Mouse (Mus musculus) lung, postnatal 25 days (tissue): Measurements from ENCODE around the gene Tmem98.

Experiments
- DNase-seq: peaks from one replicate; pipeline ENCODE4 v3.0.0; 2022; ENCODE audit warnings: low spot score

Gene Tmem98

GRCm38 (mm10) chr11:80854908-80855307 lies 44.9 kb downstream of the Tmem98 start:
- no peak for DNase-seq

DNA sequence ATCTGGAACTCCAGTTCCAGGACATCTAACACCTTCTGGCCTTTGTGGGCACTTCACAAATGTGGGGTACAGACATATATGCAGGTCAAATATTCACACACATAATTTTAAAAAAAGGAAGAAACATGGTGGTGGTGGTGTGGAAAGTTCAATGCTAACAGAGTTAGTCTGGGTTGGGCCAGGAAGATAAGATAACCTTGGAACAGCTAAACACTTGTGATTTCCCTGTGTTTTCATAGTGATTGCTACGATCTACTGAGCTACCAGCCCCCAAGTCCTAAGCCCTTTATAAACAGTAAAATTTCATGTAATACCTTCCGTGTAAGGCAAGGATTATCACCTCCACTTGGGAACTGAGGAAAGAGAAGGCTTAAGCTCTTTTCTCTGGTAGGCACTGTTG lies 46.9 kb downstream of the Tmem98 start:
- DNase-seq = no peak

DNA sequence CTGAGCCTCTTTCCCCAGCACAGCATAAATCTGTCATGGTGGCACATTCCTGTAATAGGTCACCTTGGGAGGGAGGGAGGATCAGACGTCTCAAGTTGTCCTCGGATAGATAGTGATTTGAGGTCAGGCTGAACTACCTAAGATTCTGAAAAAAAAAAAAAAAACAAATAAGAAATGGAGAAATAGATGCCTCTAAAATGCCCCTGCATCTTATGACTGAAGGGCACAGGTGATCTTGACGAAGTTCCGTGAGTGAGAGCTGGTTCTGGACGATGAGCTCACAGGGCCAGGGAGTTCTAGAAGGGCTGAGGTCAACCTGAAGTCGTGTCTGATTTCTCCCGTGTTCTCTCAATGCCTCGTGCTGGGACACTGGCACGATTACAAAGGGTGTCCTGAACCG lies 48.1 kb downstream of the Tmem98 start, which contains the start of gene Spaca3:
TSS of gene Spaca3 (plus strand) at position 301 of the 400 bp plus-strand sequence.
- DNase-seq = no peak

DNA sequence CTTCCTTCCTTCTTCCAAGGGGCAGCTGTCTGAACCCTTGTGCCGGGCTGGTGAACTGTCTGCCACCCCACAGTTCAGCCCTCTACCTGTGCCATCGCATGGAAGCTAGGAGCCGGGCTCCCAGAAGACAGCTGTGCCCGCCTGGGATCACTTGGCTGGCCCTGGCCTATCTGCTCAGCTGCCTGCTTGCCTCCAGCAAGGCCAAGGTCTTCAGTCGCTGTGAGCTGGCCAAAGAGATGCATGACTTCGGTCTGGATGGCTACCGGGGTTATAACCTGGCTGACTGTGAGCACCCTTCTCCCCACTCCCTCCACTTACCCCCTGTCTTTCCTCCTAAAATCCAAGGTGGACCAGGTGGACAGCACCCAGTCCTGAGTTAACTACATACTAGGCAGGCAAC lies 53.0 kb downstream of the Tmem98 start:
- DNase-seq = no peak

DNA sequence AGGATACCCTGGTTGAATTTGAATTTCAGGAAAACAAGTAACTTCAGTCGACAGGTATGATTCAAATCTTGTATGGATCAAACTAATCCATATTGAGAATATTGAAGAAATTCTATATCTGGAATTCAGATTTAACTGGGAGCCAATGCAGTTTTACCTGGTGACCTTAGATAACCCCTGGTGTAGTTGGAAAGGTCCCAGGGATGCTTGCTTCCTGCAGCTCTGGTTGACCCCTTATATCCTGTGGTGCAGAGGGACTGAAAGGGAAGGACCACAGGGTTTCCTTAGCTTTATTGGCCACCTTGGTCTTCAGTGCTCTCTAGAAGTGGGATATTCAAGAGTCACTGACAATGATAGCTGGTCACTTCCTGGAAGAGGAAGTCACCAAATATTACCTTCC lies 58.1 kb downstream of the Tmem98 start:
- DNase-seq = no peak
